Comparison of ENCODE assay signal across 18 mouse cellular contexts in the genomic region with DNA sequence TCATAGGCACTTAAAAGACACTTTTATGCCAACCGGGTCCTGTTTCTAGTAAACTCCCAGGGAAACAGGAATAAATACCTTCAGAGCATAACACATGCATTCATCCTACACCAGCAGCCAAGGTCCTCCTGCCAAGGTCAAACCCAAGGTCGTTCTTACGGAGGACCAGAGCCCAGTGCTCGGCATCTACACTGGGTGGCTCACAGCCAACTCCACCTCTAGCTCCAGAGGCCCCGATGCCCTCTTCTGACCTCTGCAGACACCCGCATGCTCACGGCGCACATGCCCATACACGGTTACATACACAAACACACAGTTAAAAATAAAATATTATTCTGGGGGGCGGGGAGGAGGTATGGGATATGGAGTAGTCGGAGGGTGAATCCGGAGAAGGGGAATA. TPM values are rescaled to one million over a fixed set of nuclear protein-coding genes. Genes with fewer than 3 reads are reported as not detected.
A peak's percentile ranks its signal among the peaks of the same experiment; 100 is the strongest.
DNase-seq lines count a peak whose midpoint lies in the region; ATAC-seq lines count a peak whose summit lies in the region.
"Had no signal": no experiment of that assay in that cellular context is flagged by ENCODE, and none has a peak within 500 bp of the region (broad histone marks: within the 10 kb centered on the region; RNA-seq: fewer than 3 reads in every experiment).

No protein-coding gene starts in this region.

- H3K9ac ChIP-seq in kidney, embryonic 16.5 days (replicated peaks; ENCODE audit: low read length), result no peak overlapping the region
- H3K9ac ChIP-seq in kidney, embryonic 14.5 days (ENCODE audit: low read depth, low read length), result no peak overlapping the region
- H3K9ac ChIP-seq: forebrain, embryonic 12.5 days; hindbrain, embryonic 14.5 days; intestine, embryonic 15.5 days; limb, embryonic 13.5 days; liver, embryonic 14.5 days; midbrain, embryonic 13.5 days had no signal

- 81% methylated on average over 12 of the region's 12 CpGs for WGBS in kidney, embryonic 16.5 days
- 85% methylated on average over 12 of the region's 12 CpGs for WGBS in kidney, embryonic 14.5 days

- peaks cover 41% of the 10 kb centered on the region for H3K4me1 ChIP-seq in kidney, embryonic 16.5 days (ENCODE audit: insufficient read depth, low read length)
- peaks cover 13% of the 10 kb centered on the region; the same call in 1 of the 2 replicates for H3K4me1 ChIP-seq in kidney, embryonic 14.5 days (ENCODE audit: control insufficient read depth, insufficient read depth, low read length)

- ATAC-seq in kidney, embryonic 16.5 days (ENCODE audit: low FRiP score, low TSS enrichment), result no peak
- ATAC-seq in kidney, embryonic 14.5 days (ENCODE audit: low FRiP score, low TSS enrichment), result no peak
- ATAC-seq: intestine, embryonic 15.5 days; midbrain, embryonic 13.5 days had no signal

- no peak overlapping the region for H3K4me2 ChIP-seq in kidney, embryonic 16.5 days (replicated peaks; ENCODE audit: low read depth, low read length)
- H3K4me2 ChIP-seq in kidney, embryonic 14.5 days (replicated peaks; ENCODE audit: low read depth, low read length), result no peak overlapping the region
- H3K4me2 ChIP-seq: forebrain, embryonic 12.5 days; hindbrain, embryonic 14.5 days; intestine, embryonic 15.5 days; limb, embryonic 13.5 days; midbrain, embryonic 13.5 days had no signal

- no peak overlapping the region for H3K4me3 ChIP-seq in kidney, embryonic 16.5 days (ENCODE audit: low read length)
- no peak overlapping the region for H3K4me3 ChIP-seq in kidney, embryonic 14.5 days (ENCODE audit: low read length)
- H3K4me3 ChIP-seq: forebrain, embryonic 12.5 days; intestine, embryonic 15.5 days; left cerebral cortex, adult 2 months; limb, embryonic 13.5 days; midbrain, embryonic 13.5 days had no signal

- peaks cover 20% of the 10 kb centered on the region; the same call in 1 of the 2 replicates for H3K27me3 ChIP-seq in kidney, embryonic 16.5 days (ENCODE audit: insufficient read depth, low read length)
- H3K27me3 ChIP-seq in kidney, embryonic 14.5 days (ENCODE audit: control insufficient read depth, insufficient read depth, low read length), result peaks cover 20% of the 10 kb centered on the region

- DNase-seq in cerebellum, adult 9-11 months, result peak; percentile 24
- DNase-seq in cerebellum, postnatal 36 days, result no peak
- DNase-seq in kidney, postnatal 10 days, result peak; percentile 58
- no peak for DNase-seq in spleen, adult 18-20 months
- DNase-seq in adrenal gland, postnatal 14 days, result no peak
- no peak for DNase-seq in layer of hippocampus, adult 8-10 months (ENCODE audit: low spot score in 2 of 2)
- DNase-seq: right cerebral cortex, postnatal 25 days had no signal

- H3K36me3 ChIP-seq in kidney, embryonic 16.5 days (ENCODE audit: insufficient read depth, low read length), result no peaks in the 10 kb centered on the region
- H3K36me3 ChIP-seq in kidney, embryonic 14.5 days (ENCODE audit: control insufficient read depth, insufficient read depth, low read length), result no peaks in the 10 kb centered on the region
- H3K36me3 ChIP-seq: forebrain, embryonic 12.5 days; intestine, embryonic 15.5 days; limb, embryonic 13.5 days; midbrain, embryonic 13.5 days had no signal

- H3K9me3 ChIP-seq in kidney, embryonic 16.5 days (ENCODE audit: low read length), result no peaks in the 10 kb centered on the region
- no peaks in the 10 kb centered on the region for H3K9me3 ChIP-seq in kidney, embryonic 14.5 days (ENCODE audit: control insufficient read depth, low read length)
- H3K9me3 ChIP-seq: forebrain, embryonic 12.5 days; intestine, embryonic 15.5 days; limb, embryonic 13.5 days; midbrain, embryonic 13.5 days had no signal

- peak overlapping the region; percentile 9; the same call in 1 of the 2 replicates for H3K27ac ChIP-seq in kidney, embryonic 16.5 days (ENCODE audit: low read length)
- no peak overlapping the region for H3K27ac ChIP-seq in kidney, embryonic 14.5 days (ENCODE audit: low read depth, low read length)
- H3K27ac ChIP-seq: forebrain, embryonic 12.5 days; hindbrain, embryonic 14.5 days; intestine, embryonic 15.5 days; left cerebral cortex, adult 2 months; limb, embryonic 13.5 days; liver, embryonic 14.5 days; midbrain, embryonic 13.5 days; stomach, postnatal 0 days had no signal

RNA-seq across cellular contexts. Expression of gene Nfatc2, which starts 14.9 kb away (rescaled TPM):
- 2.6 and 2.8 TPM in 2 replicates for polyA plus RNA-seq in kidney, embryonic 16.5 days (2015; fragmentation: Nextera tagmentation; extraction: Ambion mirVana)
- polyA plus RNA-seq in kidney, embryonic 14.5 days (2014; fragmentation: Nextera tagmentation; extraction: Ambion mirVana), result 1.7 and 2.7 TPM in 2 replicates
- total RNA-seq in adrenal gland, postnatal 14 days (2021), result 2.7 and 7.6 TPM in 2 replicates
- total RNA-seq in layer of hippocampus, adult 8-10 months (2022), result 10 to 100 TPM; 17.8 to 22.0 (median 21.1) TPM
- total RNA-seq: MEL had no signal

Comparison
In these comparisons a context has a peak if more than half of its experiments do, and no peak if none do; other contexts are left out.
1. DNase-seq: peak in cerebellum, adult 9-11 months (single experiment) and kidney, postnatal 10 days (single experiment); none in cerebellum, postnatal 36 days (0 of 2), spleen, adult 18-20 months (0 of 2), adrenal gland, postnatal 14 days (single experiment) and layer of hippocampus, adult 8-10 months (0 of 2).